Mouse (Mus musculus) embryonic facial prominence, embryonic 15.5 days (tissue): Measurements from ENCODE around the gene Tmem160. TPM values are rescaled to one million over a fixed set of nuclear protein-coding genes. Genes with fewer than 3 reads are reported as not detected.
A peak's percentile ranks its signal among the peaks of the same experiment; 100 is the strongest.

Experiments used
- ATAC-seq: fragments of 200-750 bp; cut with Nextera tagmentation; 2 replicates; pipeline ENCODE4 v1.8.0; 2017; ENCODE audit warnings: low read depth, moderate TSS enrichment; ENCODE audit not compliant: insufficient number of reproducible peaks, low FRiP score, low TSS enrichment
- H3K27ac ChIP-seq: fragments of 300-500 bp; sonication (generic); replicated peaks from 2 replicates; pipeline ENCODE4 v1.5.1; 2015; ENCODE audit warnings: mild to moderate bottlenecking, inconsistent platforms
- H3K27me3 ChIP-seq: fragments of 300-500 bp; sonication (generic); 2 replicates; pipeline ENCODE4 v1.6.1; 2015; ENCODE audit warnings: inconsistent platforms
- H3K36me3 ChIP-seq: fragments of 300-500 bp; sonication (generic); 2 replicates; pipeline ENCODE4 v1.6.1; 2015; ENCODE audit warnings: mild to moderate bottlenecking, inconsistent platforms
- H3K4me1 ChIP-seq: fragments of 300-500 bp; sonication (generic); 2 replicates; pipeline ENCODE4 v1.6.1; 2015; ENCODE audit warnings: inconsistent platforms
- H3K4me2 ChIP-seq: fragments of 300-500 bp; sonication (generic); replicated peaks from 2 replicates; pipeline ENCODE4 v1.6.1; 2015; ENCODE audit warnings: mild to moderate bottlenecking, inconsistent platforms
- H3K4me3 ChIP-seq: fragments of 300-500 bp; sonication (generic); replicated peaks from 2 replicates; pipeline ENCODE4 v1.5.1; 2015; ENCODE audit warnings: mild to moderate bottlenecking, inconsistent platforms
- H3K9ac ChIP-seq: fragments of 300-500 bp; sonication (generic); 2 replicates; pipeline ENCODE4 v1.6.1; 2015; ENCODE audit warnings: inconsistent platforms
- H3K9me3 ChIP-seq: fragments of 300-500 bp; sonication (generic); replicated peaks from 2 replicates; pipeline ENCODE4 v1.6.1; 2016; ENCODE audit warnings: inconsistent platforms
- WGBS: fragments of 180-500 bp; shearing (Covaris S2); methylation state at CpG from one replicate; pipeline ENCODE4 v1.1.7; 2015; 5-methylcytosine and 5-hydroxymethylcytosine counted together
- polyA plus RNA-seq: library from polyadenylated mRNA; unstranded; fragments of >200 nt; fragmentation: Nextera tagmentation; extraction: Ambion mirVana; gene quantifications from 2 replicates; pipeline ENCODE4 v1.2.1, GENCODE M21; 2015

Gene Tmem160
- 48.6 and 49.6 TPM in 2 replicates for polyA plus RNA-seq

- Histone ChIP-seq H3K9me3 (no peaks in the 10 kb centered on the region), H3K4me3 (peak within 1 kb of the TSS; percentile 79), H3K27me3 (no peaks in the 10 kb centered on the region), H3K4me1 (peaks cover 10% of the 10 kb centered on the region; the same call in 1 of the 2 replicates), H3K36me3 (peaks cover 18% of the 10 kb centered on the region), H3K27ac (peak within 1 kb of the TSS; percentile 55), H3K4me2 (peak within 1 kb of the TSS; percentile 83), H3K9ac (peak within 1 kb of the TSS; percentile 62)
- peak; percentile 98 for ATAC-seq
- WGBS: under 1% methylated on average over 30 of the region's 30 CpGs
Observed at GRCm38 (mm10) chr7:16452587-16453073, at the start of gene Tmem160. TSS of gene Tmem160 (plus strand) at chr7:16452779.

- H3K36me3 ChIP-seq: peaks cover 4% of the 10 kb centered on the region; the same call in 1 of the 2 replicates
- H3K27me3 ChIP-seq: no peaks in the 10 kb centered on the region
- peak overlapping the region; percentile 59 for H3K4me2 ChIP-seq
- H3K4me1 ChIP-seq: peaks cover 41% of the 10 kb centered on the region
- H3K9me3 ChIP-seq: no peaks in the 10 kb centered on the region
- no peak for ATAC-seq
- H3K4me3 ChIP-seq: peak overlapping the region; percentile 89
- peak overlapping the region; percentile 100 for H3K27ac ChIP-seq
- WGBS: 28% methylated on average over 21 of the region's 21 CpGs
- H3K9ac ChIP-seq: peak overlapping the region; percentile 99
Observed at GRCm38 (mm10) chr7:16402968-16403948, 49.3 kb upstream of the Tmem160 start.

DNA sequence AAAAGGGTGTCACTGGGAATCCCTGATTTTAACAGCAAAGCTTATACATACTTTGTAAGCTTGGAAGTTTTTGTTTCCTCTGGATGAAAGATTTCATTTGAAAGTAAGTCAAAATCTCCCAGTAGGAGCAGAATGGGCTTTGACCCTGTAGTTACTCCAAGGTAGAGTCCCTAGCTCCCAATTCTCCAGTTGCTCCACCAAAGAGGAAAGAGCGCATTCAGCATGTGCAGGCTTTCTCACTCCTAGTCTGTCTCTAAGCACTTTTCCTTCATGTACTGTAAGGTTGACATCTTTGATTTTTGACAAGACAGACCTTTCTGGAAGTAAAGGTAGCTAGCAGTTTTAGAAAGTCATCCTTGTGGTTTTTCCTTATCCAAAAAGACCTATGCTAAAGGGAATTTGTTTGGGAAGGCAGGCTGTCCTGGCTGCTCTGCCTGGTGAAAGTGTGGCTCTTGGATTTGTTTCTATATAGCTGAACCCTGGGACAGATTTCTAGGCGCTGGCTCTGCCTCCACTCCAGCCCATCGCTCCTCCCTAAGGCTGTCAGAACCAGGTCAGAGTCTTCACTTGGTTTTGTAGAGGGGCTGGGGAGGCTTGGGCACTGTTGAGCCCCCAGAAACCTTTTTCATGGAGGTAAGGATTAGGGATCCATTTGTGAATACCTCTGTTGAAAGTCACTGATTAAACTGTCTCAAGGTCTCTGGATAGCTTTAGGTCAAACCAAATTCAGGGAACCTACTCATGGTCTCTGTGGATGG lies 48.1 kb upstream of the Tmem160 start:
- 68% methylated on average over 3 of the region's 3 CpGs for WGBS
- Histone ChIP-seq H3K4me3 (no peak overlapping the region), H3K27ac (peak overlapping the region; percentile 93), H3K4me2 (peak overlapping the region; percentile 35), H3K36me3 (peaks cover 6% of the 10 kb centered on the region; the same call in 1 of the 2 replicates), H3K27me3 (no peaks in the 10 kb centered on the region), H3K9me3 (no peaks in the 10 kb centered on the region), H3K4me1 (peaks cover 33% of the 10 kb centered on the region), H3K9ac (no peak overlapping the region)
- no peak for ATAC-seq

GRCm38 (mm10) chr7:16405073-16405455 lies 47.5 kb upstream of the Tmem160 start:
- H3K9ac ChIP-seq: no peak overlapping the region
- H3K36me3 ChIP-seq: peaks cover 6% of the 10 kb centered on the region; the same call in 1 of the 2 replicates
- H3K27ac ChIP-seq: peak overlapping the region; percentile 93
- H3K27me3 ChIP-seq: no peaks in the 10 kb centered on the region
- H3K9me3 ChIP-seq: no peaks in the 10 kb centered on the region
- 33% methylated on average over 2 of the region's 2 CpGs for WGBS
- no peak overlapping the region for H3K4me3 ChIP-seq
- H3K4me1 ChIP-seq: peaks cover 33% of the 10 kb centered on the region
- H3K4me2 ChIP-seq: peak overlapping the region; percentile 35
- ATAC-seq: 0 out of 2 replicates have a peak, but pooled peaks have one; percentile 6

- Histone ChIP-seq H3K4me1 (peaks cover 33% of the 10 kb centered on the region), H3K9me3 (no peaks in the 10 kb centered on the region), H3K9ac (no peak overlapping the region), H3K27ac (peak overlapping the region; percentile 93), H3K36me3 (peaks cover 6% of the 10 kb centered on the region; the same call in 1 of the 2 replicates), H3K4me2 (peak overlapping the region; percentile 35), H3K4me3 (peak overlapping the region; percentile 6; the same call in 1 of the 2 replicates), H3K27me3 (no peaks in the 10 kb centered on the region)
- WGBS: 42% methylated on average over 11 of the region's 11 CpGs
- no peak for ATAC-seq
Observed at GRCm38 (mm10) chr7:16405516-16406351, 46.8 kb upstream of the Tmem160 start.

GRCm38 (mm10) chr7:16406978-16407377 lies 45.6 kb upstream of the Tmem160 start:
- peaks cover 33% of the 10 kb centered on the region for H3K4me1 ChIP-seq
- no peak overlapping the region for H3K27ac ChIP-seq
- H3K4me2 ChIP-seq: no peak overlapping the region
- no peaks in the 10 kb centered on the region for H3K9me3 ChIP-seq
- no peak for ATAC-seq
- no peak overlapping the region for H3K4me3 ChIP-seq
- H3K9ac ChIP-seq: no peak overlapping the region
- H3K36me3 ChIP-seq: peaks cover 6% of the 10 kb centered on the region; the same call in 1 of the 2 replicates
- 85% methylated on average over 3 of the region's 3 CpGs for WGBS
- H3K27me3 ChIP-seq: no peaks in the 10 kb centered on the region

DNA sequence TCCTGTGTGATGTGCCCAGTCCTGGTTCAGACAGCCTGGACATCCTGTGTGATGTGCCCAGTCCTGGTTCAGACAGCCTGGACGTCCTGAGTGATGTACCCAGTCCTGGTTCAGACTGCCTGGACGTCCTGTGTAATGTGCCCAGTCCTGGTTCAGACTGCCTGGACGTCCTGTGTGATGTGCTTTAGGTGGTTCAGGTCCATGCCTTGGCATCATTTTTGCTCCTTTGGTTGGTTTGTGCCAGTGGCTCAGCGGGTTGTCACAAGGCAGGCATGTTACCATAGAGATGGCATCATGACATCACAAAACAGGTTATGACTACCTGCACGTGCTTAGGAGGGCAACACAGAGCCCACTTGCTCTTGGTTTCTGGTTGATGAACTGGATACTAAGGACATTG lies 41.5 kb upstream of the Tmem160 start:
- WGBS: 87% methylated on average over 5 of the region's 5 CpGs
- H3K27me3 ChIP-seq: no peaks in the 10 kb centered on the region
- H3K9ac ChIP-seq: no peak overlapping the region
- ATAC-seq: no peak
- H3K36me3 ChIP-seq: peaks cover 6% of the 10 kb centered on the region; the same call in 1 of the 2 replicates
- no peak overlapping the region for H3K4me3 ChIP-seq
- no peaks in the 10 kb centered on the region for H3K9me3 ChIP-seq
- H3K27ac ChIP-seq: no peak overlapping the region
- no peak overlapping the region for H3K4me2 ChIP-seq
- H3K4me1 ChIP-seq: peaks cover 14% of the 10 kb centered on the region

DNA sequence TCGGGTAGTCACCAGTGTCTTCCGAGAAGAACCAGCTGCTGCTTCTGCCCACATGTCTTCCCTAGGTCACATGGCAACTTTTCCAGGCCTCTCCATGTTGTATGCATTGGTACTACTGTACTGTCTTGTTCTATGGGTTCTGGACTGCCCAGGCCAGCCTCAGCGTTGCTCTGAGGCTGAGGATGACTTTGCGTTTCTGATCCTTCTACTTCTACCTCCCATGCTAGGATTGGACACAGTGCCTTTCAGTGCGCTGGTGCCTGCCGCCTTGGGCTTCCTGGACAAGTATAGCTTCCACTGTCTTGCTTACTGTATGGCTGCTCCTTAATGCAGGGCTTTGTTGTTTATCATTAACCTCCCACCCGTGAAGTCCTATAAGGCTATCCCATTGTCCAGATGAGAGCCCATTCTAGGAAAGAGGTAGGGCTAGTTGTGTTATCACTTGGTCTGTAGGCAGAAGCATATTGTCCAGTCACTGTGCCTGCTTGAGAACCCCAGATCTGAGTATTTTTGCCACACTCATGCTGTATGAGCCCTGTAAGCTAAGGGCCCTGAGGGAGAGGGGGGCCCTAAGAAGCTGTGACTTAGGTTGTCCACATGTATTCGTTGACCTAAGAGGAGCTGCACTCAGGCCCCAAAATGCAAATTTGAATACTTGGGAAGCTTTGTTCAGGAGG lies 40.2 kb upstream of the Tmem160 start:
- peaks cover 17% of the 10 kb centered on the region for H3K36me3 ChIP-seq
- H3K9me3 ChIP-seq: no peaks in the 10 kb centered on the region
- H3K4me2 ChIP-seq: no peak overlapping the region
- H3K4me3 ChIP-seq: no peak overlapping the region
- H3K9ac ChIP-seq: no peak overlapping the region
- ATAC-seq: no peak
- H3K4me1 ChIP-seq: 0 out of 2 replicates have a peak, but pooled peaks cover 9% of the 10 kb centered on the region
- 85% methylated on average over 8 of the region's 8 CpGs for WGBS
- no peaks in the 10 kb centered on the region for H3K27me3 ChIP-seq
- H3K27ac ChIP-seq: no peak overlapping the region

DNA sequence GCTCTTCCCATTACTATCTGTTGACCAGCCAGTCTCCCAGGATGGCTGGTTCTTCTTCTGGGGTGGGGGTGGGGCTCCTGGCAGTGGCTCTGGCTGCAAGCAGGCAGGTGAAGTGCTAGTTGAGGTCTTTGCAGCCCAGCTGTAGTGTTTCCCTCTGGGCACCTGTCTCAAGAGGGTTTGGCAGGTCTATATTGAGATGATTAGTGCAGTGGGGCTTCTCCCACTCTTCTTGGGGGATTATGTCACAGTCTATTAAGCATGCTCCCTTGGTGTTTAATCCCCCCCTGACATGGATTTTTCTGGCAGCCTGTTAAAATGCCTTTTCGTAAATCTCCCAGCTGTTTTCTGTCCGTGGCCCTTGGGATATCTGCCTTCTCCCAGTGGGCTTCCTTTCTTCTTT lies 39.6 kb upstream of the Tmem160 start:
- Histone ChIP-seq H3K4me2 (no peak overlapping the region), H3K4me1 (0 out of 2 replicates have a peak, but pooled peaks cover 9% of the 10 kb centered on the region), H3K27me3 (no peaks in the 10 kb centered on the region), H3K27ac (no peak overlapping the region), H3K4me3 (no peak overlapping the region), H3K9me3 (no peaks in the 10 kb centered on the region), H3K9ac (no peak overlapping the region), H3K36me3 (peaks cover 22% of the 10 kb centered on the region)
- WGBS: 67% methylated on average over 2 of the region's 2 CpGs
- ATAC-seq: no peak

- Histone ChIP-seq H3K4me1 (0 out of 2 replicates have a peak, but pooled peaks cover 9% of the 10 kb centered on the region), H3K9ac (no peak overlapping the region), H3K9me3 (no peaks in the 10 kb centered on the region), H3K4me3 (no peak overlapping the region), H3K36me3 (peaks cover 40% of the 10 kb centered on the region), H3K4me2 (no peak overlapping the region), H3K27ac (no peak overlapping the region), H3K27me3 (no peaks in the 10 kb centered on the region)
- 82% methylated on average over 3 of the region's 3 CpGs for WGBS
- no peak for ATAC-seq
Observed at GRCm38 (mm10) chr7:16415426-16415825, 37.2 kb upstream of the Tmem160 start.
